Mouse (Mus musculus): Measurements from ENCODE around the gene Sbno1.

DNA sequence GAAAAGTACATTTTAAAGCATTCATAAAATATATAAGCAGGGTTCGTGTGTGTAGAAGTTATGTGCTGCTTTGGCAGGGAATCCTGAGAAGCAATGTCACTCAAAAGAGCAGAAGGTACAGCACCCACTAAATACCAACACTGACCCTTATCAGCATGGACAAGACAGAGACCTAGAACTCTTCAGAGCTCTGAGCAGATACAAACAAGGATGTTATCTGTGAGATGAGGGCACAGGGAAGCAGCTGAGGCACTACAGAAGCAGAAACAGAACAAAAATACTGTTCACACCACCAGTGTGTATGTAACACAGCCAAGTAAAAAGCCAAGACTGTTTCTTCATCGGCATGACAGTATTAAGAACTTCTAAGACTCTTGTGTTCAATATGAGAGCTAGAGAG lies 6.9 kb downstream of the Sbno1 start:
- TF ChIP-seq CTCF (IDR thresholded peaks at IDR 0.05; ENCODE audit: borderline replicate concordance, extremely low read depth, insufficient read depth, insufficient read length) (no peak), POLR2A (IDR thresholded peaks at IDR 0.05; ENCODE audit: borderline replicate concordance, extremely low read depth, insufficient read depth, insufficient read length, poor library complexity, severe bottlenecking) (no peak)
